Mouse (Mus musculus) CH12.LX (cell line): ENCODE measurements around the gene Hpn. TPM values are rescaled to one million over a fixed set of nuclear protein-coding genes. Genes with fewer than 3 reads are reported as not detected.
A peak's percentile ranks its signal among the peaks of the same experiment; 100 is the strongest.

Experiments
- DNase-seq: peaks from one replicate; pipeline ENCODE4 v3.0.0-alpha.2; 2013; ENCODE audit errors: extremely low read depth
- H3K27ac ChIP-seq: 2 replicates; pipeline ENCODE4 v1.5.1; 2012; ENCODE audit warnings: low read depth, mild to moderate bottlenecking, control low read depth, moderate library complexity; ENCODE audit not compliant: insufficient read depth
- H3K27me3 ChIP-seq: replicated peaks from 2 replicates; pipeline ENCODE3; 2012; ENCODE audit warnings: inconsistent platforms
- H3K36me3 ChIP-seq, 2 experiments: replicated peaks in 1 of 2; 2 replicates each; pipeline versions ENCODE3 to v1.6.1; 2012; ENCODE audit warnings: inconsistent platforms in 1 of 2, low read length in 1 of 2, mild to moderate bottlenecking in 1 of 2, mixed read lengths in 1 of 2, moderate library complexity in 1 of 2; ENCODE audit not compliant: control insufficient read depth in 1 of 2, insufficient read depth in 1 of 2
- H3K4me1 ChIP-seq, 2 experiments: 2 replicates each; pipeline ENCODE4 v1.6.1; 2012; ENCODE audit warnings: inconsistent platforms in 1 of 2, moderate library complexity in 1 of 2; ENCODE audit not compliant: insufficient read depth in 2 of 2, control insufficient read depth in 1 of 2
- H3K4me2 ChIP-seq: 2 replicates; pipeline ENCODE4 v1.6.1; 2012; ENCODE audit warnings: low read depth, mild to moderate bottlenecking, control low read depth; ENCODE audit not compliant: poor library complexity, insufficient read depth, severe bottlenecking
- H3K4me3 ChIP-seq, 3 experiments: fragments of 150-350 bp in 1 of 3; sonication (generic) in 1 of 3; replicated peaks in 1 of 3; 2 replicates each; pipeline versions ENCODE3 to v1.5.1; 2011 to 2012; ENCODE audit warnings: low read depth in 2 of 3, low read length in 2 of 3, mild to moderate bottlenecking in 2 of 3, moderate library complexity in 2 of 3, control low read depth in 1 of 3, improper control_type of control experiment in 1 of 3, inconsistent platforms in 1 of 3, mixed read lengths in 1 of 3; ENCODE audit not compliant: poor library complexity in 1 of 3
- H3K79me2 ChIP-seq: replicated peaks from 2 replicates; pipeline ENCODE4 v1.6.1; 2012; ENCODE audit warnings: mild to moderate bottlenecking, moderate library complexity; ENCODE audit not compliant: control insufficient read depth, poor library complexity, insufficient read depth, severe bottlenecking; ENCODE audit errors: extremely low read depth
- H3K9ac ChIP-seq: 2 replicates; pipeline ENCODE4 v1.6.1; 2012; ENCODE audit warnings: low read depth, mild to moderate bottlenecking, control low read depth, moderate library complexity; ENCODE audit not compliant: insufficient read depth
- H3K9me3 ChIP-seq: replicated peaks from 2 replicates; pipeline ENCODE3; 2012; ENCODE audit warnings: low read length, inconsistent platforms, mixed read lengths
- BHLHE40 ChIP-seq: IDR thresholded peaks from 2 replicates; pipeline ENCODE4 v1.6.1; 2011; ENCODE audit warnings: mild to moderate bottlenecking, low read depth, low read length, improper control_type of control experiment
- CHD2 ChIP-seq: IDR thresholded peaks from 2 replicates; pipeline ENCODE4 v1.6.1; 2011; ENCODE audit warnings: low read length, improper control_type of control experiment
- CTCF ChIP-seq, 2 experiments: IDR thresholded peaks in 1 of 2; conservative IDR thresholded peaks in 1 of 2; 2 replicates each; pipeline ENCODE4 v1.5.1; 2011 to 2012; ENCODE audit warnings: low read depth in 2 of 2, low read length in 2 of 2, improper control_type of control experiment in 1 of 2, inconsistent platforms in 1 of 2, mild to moderate bottlenecking in 1 of 2, moderate library complexity in 1 of 2
- IRF4 ChIP-seq: IDR thresholded peaks from 2 replicates; pipeline ENCODE4 v1.6.1; 2014; ENCODE audit warnings: low read depth, mild to moderate bottlenecking, inconsistent platforms, low read length, improper control_type of control experiment
- JUND ChIP-seq: conservative IDR thresholded peaks from 2 replicates; pipeline ENCODE4 v1.6.1; 2011; ENCODE audit warnings: low read depth, low read length, improper control_type of control experiment
- MEF2A ChIP-seq: IDR thresholded peaks from 2 replicates; pipeline ENCODE4 v1.6.1; 2014; ENCODE audit warnings: low read depth, mild to moderate bottlenecking, inconsistent platforms, low read length, improper control_type of control experiment, borderline replicate concordance
- NELFE ChIP-seq: IDR thresholded peaks from 2 replicates; pipeline ENCODE4 v1.6.1; 2011; ENCODE audit warnings: low read depth, low read length, improper control_type of control experiment
- POLR2AphosphoS2 ChIP-seq: IDR thresholded peaks from 2 replicates; pipeline ENCODE4 v1.6.1; 2011; ENCODE audit warnings: low read depth, low read length, improper control_type of control experiment
- RAD21 ChIP-seq: IDR thresholded peaks from 2 replicates; pipeline ENCODE4 v1.6.1; 2011; ENCODE audit warnings: low read depth, mild to moderate bottlenecking, low read length, improper control_type of control experiment, moderate library complexity
- RCOR1 ChIP-seq: conservative IDR thresholded peaks from 2 replicates; pipeline ENCODE4 v1.6.1; 2012; ENCODE audit warnings: low read depth, mild to moderate bottlenecking, inconsistent platforms, low read length, improper control_type of control experiment
- SMC3 ChIP-seq: IDR thresholded peaks from 2 replicates; pipeline ENCODE4 v1.6.1; 2011; ENCODE audit warnings: low read depth, low read length, improper control_type of control experiment
- ZC3H11A ChIP-seq: IDR thresholded peaks from 2 replicates; pipeline ENCODE4 v1.6.1; 2012; ENCODE audit warnings: low read depth, mild to moderate bottlenecking, inconsistent platforms, low read length, improper control_type of control experiment
- dilution Hi-C: fragments of 300-500 bp; cut with MboI; formaldehyde crosslinking; loops from 2 replicates; pipeline ENCODE4 v1.14.3; 2020; ENCODE audit warnings: low sequenced_read_pairs; ENCODE audit not compliant: extremely low pct_unique_long_range_greater_than_20kb, extremely low pct_ligation_motif_present
- in situ Hi-C: fragments of 300-500 bp; cut with MboI; formaldehyde crosslinking; loops from 3 replicates; pipeline ENCODE4 v1.14.3; 2019; ENCODE audit warnings: low sequenced_read_pairs, low pct_ligation_motif_present, low pct_unique_long_range_greater_than_20kb, mixed read lengths
- polyA plus RNA-seq: library from polyadenylated mRNA; unstranded; fragments of >175 nt; gene quantifications from 2 replicates; pipeline ENCODE4 v1.2.1, GENCODE M21; 2012; ENCODE audit warnings: low read depth; ENCODE audit not compliant: insufficient read length
- total RNA-seq, 2 experiments: library from RNA; depleted of rRNA; stranded (reverse); fragments of 300-350 nt in 1 of 2; fragments of >200 nt in 1 of 2; gene quantifications; 2 replicates each; pipeline ENCODE4 v1.2.3; 2012 to 2014

The Hpn gene
- total and polyA plus RNA-seq, 3 experiments: 3.0 to 16.7 (median 8.7) TPM

DNA sequence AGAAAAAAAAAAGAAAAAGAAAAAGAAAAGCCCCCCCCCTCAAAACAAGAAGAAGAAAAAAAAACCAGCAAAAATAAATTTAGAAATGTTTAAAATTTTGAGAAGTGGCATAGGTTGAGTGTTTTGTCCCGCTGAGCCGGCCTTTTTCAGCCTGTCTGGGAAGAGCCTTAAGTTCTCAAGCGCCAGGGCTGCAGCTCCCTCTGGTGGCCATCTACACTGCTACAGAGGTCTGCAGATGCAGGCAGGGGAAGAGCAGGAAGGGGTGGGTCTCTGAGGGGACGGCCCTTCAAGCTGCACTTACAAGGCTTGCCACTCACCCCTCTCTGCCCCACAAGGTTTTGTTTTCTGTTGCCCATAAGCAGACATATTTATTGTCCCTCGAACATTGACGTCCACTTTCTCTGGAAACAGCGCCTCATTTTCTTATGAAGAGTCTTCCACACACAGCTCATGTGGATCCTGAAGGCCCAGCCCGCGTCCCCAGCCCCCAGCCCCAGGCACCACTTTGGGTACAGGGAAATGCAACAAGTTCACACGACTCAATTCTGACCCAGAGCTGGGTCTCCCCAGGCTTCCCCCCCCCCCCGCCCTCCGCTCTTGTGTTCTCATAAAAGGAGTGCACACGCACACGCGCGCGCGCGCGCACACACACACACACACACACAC is 17.4 kb downstream of the Hpn start:
- Histone ChIP-seq H3K36me3 (peaks cover 0 to 39% of the 10 kb centered on the region in 2 experiments), H3K4me2 (peak overlapping the region; percentile 16; the same call in 1 of the 2 replicates), H3K27me3 (peaks cover 18% of the 10 kb centered on the region), H3K9me3 (peaks cover 3% of the 10 kb centered on the region), H3K79me2 (no peaks in the 10 kb centered on the region), H3K9ac (no peak overlapping the region), H3K27ac (no peak overlapping the region), H3K4me3 (no peak overlapping the region), H3K4me1 (peaks cover 6 to 16% of the 10 kb centered on the region in 2 experiments)
- dilution Hi-C loops (no loop called here), in situ Hi-C loops (loop anchor here (5.0 kb wide), 2 partner anchors 35 to 80 kb away; no protein-coding TSS in a partner anchor)
- TF ChIP-seq IRF4 (peak; percentile 37; the same call in 1 of the 2 replicates), ZC3H11A (peak; percentile 26; the same call in 1 of the 2 replicates), JUND (no peak), NELFE (0 out of 2 replicates have a peak, but pooled peaks have one; percentile 4), RAD21 (peak; percentile 82), SMC3 (peak; percentile 81), POLR2AphosphoS2 (no peak), MEF2A (0 out of 2 replicates have a peak, but pooled peaks have one; percentile 24), CTCF (conservative IDR thresholded peaks at IDR 0.05 in 1 of 2, IDR thresholded peaks at IDR 0.05 in 1 of 2; ENCODE audit: low read depth in 2 of 2, low read length in 2 of 2) (peak; percentile 64 to 94; a peak in 3 of 4 replicates)
- peak; percentile 93 for DNase-seq

DNA sequence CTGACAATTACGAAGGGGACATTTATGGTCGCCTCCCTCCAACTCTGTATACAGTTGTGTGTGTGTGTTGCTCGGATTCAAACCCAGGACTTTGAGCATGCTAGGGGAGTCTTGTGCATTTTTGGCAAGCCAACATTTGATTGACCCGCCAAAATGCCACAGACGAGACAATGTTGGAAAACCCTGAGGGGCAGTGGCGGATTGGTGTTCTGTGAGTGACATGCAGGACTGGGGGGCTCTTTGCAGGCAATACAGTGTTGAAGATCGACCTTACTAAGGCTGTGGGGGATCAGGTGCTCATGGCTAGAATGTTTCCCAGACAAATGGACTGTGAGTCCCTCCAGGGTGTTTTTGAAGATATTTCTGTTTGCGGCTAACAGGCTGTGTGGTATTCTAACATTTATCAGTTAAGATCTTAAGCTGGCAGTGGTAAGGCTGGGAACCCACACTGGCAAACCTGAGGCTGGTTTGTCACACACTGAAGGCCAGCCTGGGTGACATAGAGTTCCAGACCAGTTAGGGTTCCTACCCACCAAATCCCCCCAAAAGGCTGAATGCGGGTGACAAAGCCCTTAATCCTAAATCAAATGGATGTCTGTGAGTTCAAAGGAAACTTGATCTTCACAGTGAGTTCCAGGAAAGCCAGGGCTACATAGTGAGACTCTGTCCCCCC is 18.1 kb downstream of the Hpn start:
- Histone ChIP-seq H3K9ac (no peak overlapping the region), H3K9me3 (peaks cover 3% of the 10 kb centered on the region), H3K4me1 (peaks cover 6 to 16% of the 10 kb centered on the region in 2 experiments), H3K36me3 (peaks cover 0 to 32% of the 10 kb centered on the region in 2 experiments), H3K79me2 (no peaks in the 10 kb centered on the region), H3K27me3 (peaks cover 24% of the 10 kb centered on the region), H3K4me2 (no peak overlapping the region), H3K27ac (no peak overlapping the region), H3K4me3 (no peak overlapping the region)
- TF ChIP-seq BHLHE40: no peak
- TF ChIP-seq CHD2: no peak
- no peak for TF ChIP-seq RCOR1
- dilution Hi-C loops (no loop called here), in situ Hi-C loops (loop anchor here (5.0 kb wide), 2 partner anchors 35 to 80 kb away; no protein-coding TSS in a partner anchor)
- DNase-seq: no peak
